Mouse (Mus musculus) cortical plate, adult 2 months (tissue): ENCODE measurements around the gene Dcst2. TPM values are rescaled to one million over a fixed set of nuclear protein-coding genes. Genes with fewer than 3 reads are reported as not detected.

Experiments
- H3K27ac ChIP-seq: fragments of 200-500 bp; 2 replicates; pipeline ENCODE4 v1.5.1; 2012; ENCODE audit warnings: low read length, control low read depth, inconsistent platforms; ENCODE audit not compliant: insufficient read depth
- H3K4me1 ChIP-seq: fragments of 200-500 bp; 2 replicates; pipeline ENCODE4 v1.6.1; 2011; ENCODE audit warnings: low read length; ENCODE audit not compliant: control insufficient read depth, insufficient read depth
- H3K4me3 ChIP-seq: fragments of 200-500 bp; 2 replicates; pipeline ENCODE4 v1.5.1; 2011; ENCODE audit warnings: mild to moderate bottlenecking, low read length, control low read depth; ENCODE audit not compliant: insufficient read depth
- CTCF ChIP-seq: fragments of 200-500 bp; IDR thresholded peaks from 2 replicates; pipeline ENCODE4 v1.5.1; 2011; ENCODE audit warnings: mild to moderate bottlenecking, control low read depth, low read length; ENCODE audit not compliant: insufficient read depth; ENCODE audit errors: extremely low read depth
- POLR2A ChIP-seq: fragments of 200-500 bp; IDR thresholded peaks from 2 replicates; pipeline ENCODE4 v1.6.1; 2011; ENCODE audit warnings: mild to moderate bottlenecking, low read length, control low read depth; ENCODE audit not compliant: insufficient read depth; ENCODE audit errors: extremely low read depth
- polyA plus RNA-seq: library from polyadenylated mRNA; depleted of rRNA; stranded (reverse); fragments of >200 nt; gene quantifications from 2 replicates; pipeline ENCODE4 v1.2.3, GENCODE M21; 2012

The Dcst2 gene
- polyA plus RNA-seq, 1 experiment, result 0.75 TPM

GRCm38 (mm10) chr3:89401329-89401728 is 39.6 kb downstream of the Dcst2 start:
- H3K27ac ChIP-seq, result no peak overlapping the region
- H3K4me3 ChIP-seq, result no peak overlapping the region
- TF ChIP-seq CTCF (no peak), POLR2A (no peak)
- H3K4me1 ChIP-seq, result no peaks in the 10 kb centered on the region

- H3K27ac ChIP-seq, result no peak within 1 kb of the TSS
- 0 out of 2 replicates have a peak, but pooled peaks cover 2% of the 10 kb centered on the region for H3K4me1 ChIP-seq
- TF ChIP-seq CTCF (no peak), POLR2A (no peak)
- no peak within 1 kb of the TSS for H3K4me3 ChIP-seq
Observed at GRCm38 (mm10) chr3:89402693-89403092, 40.9 kb downstream of the Dcst2 start, which contains the start of gene Lenep. TSS of gene Lenep (minus strand) at chr3:89402793.

- TF ChIP-seq POLR2A (no peak), CTCF (no peak)
- Histone ChIP-seq H3K4me1 (peaks cover 6% of the 10 kb centered on the region; the same call in 1 of the 2 replicates), H3K4me3 (no peak overlapping the region), H3K27ac (no peak overlapping the region)
Observed at GRCm38 (mm10) chr3:89406887-89407286, 45.1 kb downstream of the Dcst2 start.

- no peak overlapping the region for H3K4me3 ChIP-seq
- peaks cover 6% of the 10 kb centered on the region; the same call in 1 of the 2 replicates for H3K4me1 ChIP-seq
- no peak for TF ChIP-seq CTCF
- TF ChIP-seq POLR2A, result no peak
- H3K27ac ChIP-seq, result no peak overlapping the region
Observed at GRCm38 (mm10) chr3:89408448-89408847, 46.7 kb downstream of the Dcst2 start.

GRCm38 (mm10) chr3:89409701-89410100 is 47.9 kb downstream of the Dcst2 start:
- Histone ChIP-seq H3K4me1 (peaks cover 6% of the 10 kb centered on the region; the same call in 1 of the 2 replicates), H3K4me3 (no peak overlapping the region), H3K27ac (no peak overlapping the region)
- TF ChIP-seq POLR2A (no peak), CTCF (no peak)

- peaks cover 6% of the 10 kb centered on the region; the same call in 1 of the 2 replicates for H3K4me1 ChIP-seq
- peak overlapping the region; percentile 30 for H3K4me3 ChIP-seq
- H3K27ac ChIP-seq, result no peak overlapping the region
- no peak for TF ChIP-seq POLR2A
- TF ChIP-seq CTCF, result no peak
Observed at GRCm38 (mm10) chr3:89410864-89411263, 49.1 kb downstream of the Dcst2 start.

- TF ChIP-seq POLR2A, result 0 out of 2 replicates have a peak, but pooled peaks have one; percentile 34
- TF ChIP-seq CTCF, result no peak
- Histone ChIP-seq H3K27ac (no peak within 1 kb of the TSS), H3K4me1 (peaks cover 6% of the 10 kb centered on the region; the same call in 1 of the 2 replicates), H3K4me3 (peak within 1 kb of the TSS; percentile 30)
Observed at GRCm38 (mm10) chr3:89411490-89412393, 50.0 kb downstream of the Dcst2 start, which contains the start of gene Flad1. TSS of gene Flad1 (minus strand) at chr3:89411870.

GRCm38 (mm10) chr3:89416158-89416557 is 54.4 kb downstream of the Dcst2 start:
- Histone ChIP-seq H3K4me3 (no peak overlapping the region), H3K4me1 (peaks cover 3% of the 10 kb centered on the region; the same call in 1 of the 2 replicates), H3K27ac (no peak overlapping the region)
- TF ChIP-seq CTCF, result no peak

- H3K4me1 ChIP-seq, result peaks cover 3% of the 10 kb centered on the region; the same call in 1 of the 2 replicates
- H3K4me3 ChIP-seq, result no peak overlapping the region
- no peak overlapping the region for H3K27ac ChIP-seq
- TF ChIP-seq CTCF, result no peak
- TF ChIP-seq POLR2A, result no peak
Observed at GRCm38 (mm10) chr3:89417131-89417530, 55.4 kb downstream of the Dcst2 start.

- Histone ChIP-seq H3K4me3 (peak overlapping the region; percentile 73), H3K27ac (no peak overlapping the region), H3K4me1 (peaks cover 3% of the 10 kb centered on the region; the same call in 1 of the 2 replicates)
- TF ChIP-seq POLR2A (no peak), CTCF (no peak)
Observed at GRCm38 (mm10) chr3:89417840-89418169, 56.0 kb downstream of the Dcst2 start.

GRCm38 (mm10) chr3:89418170-89418860 is 56.5 kb downstream of the Dcst2 start, which contains the start of the genes Cks1b and Shc1:
TSS of gene Cks1b (minus strand) at chr3:89418383.
TSS of gene Shc1 (plus strand) at chr3:89418443.
- H3K4me1 ChIP-seq, result peaks cover 3% of the 10 kb centered on the region; the same call in 1 of the 2 replicates
- no peak for TF ChIP-seq POLR2A
- peak within 1 kb of the TSS; percentile 53 for H3K27ac ChIP-seq
- H3K4me3 ChIP-seq, result peak within 1 kb of the TSS; percentile 73
